Comparison of ENCODE assay signal across 8 mouse cellular contexts in genomic region chr6:137754056-137754856, GRCm38 (mm10). TPM values are rescaled to one million over a fixed set of nuclear protein-coding genes. Genes with fewer than 3 reads are reported as not detected.
A peak's percentile ranks its signal among the peaks of the same experiment; 100 is the strongest.
DNase-seq lines count a peak whose midpoint lies in the region; ATAC-seq and TF ChIP-seq lines count a peak whose summit lies in the region.

Dera (plus strand) TSS chr6:137754546.

- H3K9ac ChIP-seq in hindbrain, embryonic 12.5 days = peak within 1 kb of the TSS; percentile 64

- in situ Hi-C loops in Patski (cut with MboI; ENCODE audit: low pct_unique_long_range_greater_than_20kb) = loop anchor here (10.0 kb wide), 1 partner anchor 401 kb away; no protein-coding TSS in a partner anchor

- POLR2A ChIA-PET in Patski (lab: Charles Lee) = no interaction called here

- TF ChIP-seq CTCF in Patski (IDR thresholded peaks at IDR 0.05) = no peak

- peak within 1 kb of the TSS; percentile 68 for H3K4me3 ChIP-seq in hindbrain, embryonic 12.5 days

- peak within 1 kb of the TSS; percentile 74 for H3K4me2 ChIP-seq in hindbrain, embryonic 12.5 days (replicated peaks)

- no peak within 1 kb of the TSS for H3K27ac ChIP-seq in hindbrain, embryonic 12.5 days

- 10% methylated on average over 26 of the region's 26 CpGs for WGBS in hindbrain, embryonic 12.5 days

- no peaks in the 10 kb centered on the region for H3K27me3 ChIP-seq in Patski
- no peaks in the 10 kb centered on the region for H3K27me3 ChIP-seq in hindbrain, embryonic 12.5 days

- H3K4me1 ChIP-seq in hindbrain, embryonic 12.5 days = peaks cover 6% of the 10 kb centered on the region; the same call in 1 of the 2 replicates

- no peak for DNase-seq in Patski (ENCODE audit: low read depth, low spot score)
- DNase-seq in cerebellum, adult 9-10 months = peak; percentile 58
- DNase-seq in layer of hippocampus, postnatal 36 days = peak; percentile 42 to 59
- DNase-seq in right cerebral cortex, adult 2 months (ENCODE audit: low spot score in 2 of 2) = peak; percentile 34 to 47
- DNase-seq in urinary bladder, postnatal 25 days (ENCODE audit: low spot score) = peak; percentile 87

- CTCF ChIA-PET in Patski (lab: Charles Lee) = interaction anchor here (0.9 to 1.7 kb wide), 4 partner anchors 12 to 42 kb away, joined by 3 to 6 read pairs (median 3); no protein-coding TSS in a partner anchor

- peak; percentile 98 for ATAC-seq in Patski
- ATAC-seq in frontal cortex, adult (ENCODE audit: low TSS enrichment) = peak; percentile 67
- peak; percentile 85 for ATAC-seq in hindbrain, embryonic 12.5 days (ENCODE audit: low FRiP score)
- peak; percentile 95 for ATAC-seq in megakaryocyte, adult 5-6 weeks (ENCODE audit: poor library complexity, severe bottlenecking)

- H3K36me3 ChIP-seq in hindbrain, embryonic 12.5 days = peaks cover 20% of the 10 kb centered on the region

- no peaks in the 10 kb centered on the region for H3K9me3 ChIP-seq in hindbrain, embryonic 12.5 days (replicated peaks)

RNA-seq across cellular contexts. Expression of gene Dera, which starts in this region (rescaled TPM):
- 17.5 TPM for polyA plus RNA-seq in Patski (2021)
- 39.6 and 39.9 TPM in 2 replicates for polyA plus RNA-seq in hindbrain, embryonic 12.5 days (2016; fragmentation: Nextera tagmentation; extraction: Ambion mirVana)
- total RNA-seq in layer of hippocampus, postnatal 36 days (2021) = 1 to 10 TPM; 5.5 to 5.6 TPM
- total RNA-seq in megakaryocyte, adult 5-6 weeks (2015) = 43.3 and 45.3 TPM in 2 replicates
- 50.6 and 53.0 TPM in 2 replicates for total RNA-seq in megakaryocyte, adult 5-6 weeks (2017)

Comparison
In these comparisons a context has a peak if more than half of its experiments do, and no peak if none do; other contexts are left out.
1. RNA of gene Dera (total RNA-seq): 43.3 to 53.0 TPM in megakaryocyte, adult 5-6 weeks; 5.5 to 5.6 TPM in layer of hippocampus, postnatal 36 days; every median in the first group is over 4 times any median in the second.
2. Peak in every context shown above with its lines, with median percentiles within 50 percentile points of each other: ATAC-seq.